Mouse (Mus musculus): ENCODE results near the gene Mybl2.

DNA sequence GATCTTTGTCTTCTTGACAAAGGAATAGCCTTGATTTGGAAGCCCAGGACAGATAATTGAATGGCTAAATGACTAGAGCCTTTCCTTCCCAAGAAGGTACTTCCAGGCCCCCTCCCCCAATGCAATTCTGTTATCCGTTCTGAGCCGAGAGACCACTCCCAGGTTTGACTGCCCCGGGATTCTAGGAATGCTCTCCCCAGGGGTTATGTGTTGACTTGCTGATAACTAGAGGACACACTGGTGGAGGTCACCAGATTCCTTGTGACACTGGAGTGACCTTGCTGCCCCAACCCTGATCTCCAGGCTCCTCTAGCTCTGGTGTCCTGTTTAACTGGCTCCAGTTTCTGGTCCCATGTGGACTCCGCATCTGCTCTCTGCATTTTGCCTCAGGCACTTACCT lies 2.4 kb upstream of the Mybl2 start:
- TF ChIP-seq GATA1 (IDR thresholded peaks at IDR 0.05; ENCODE audit: borderline replicate concordance, low read length) (no peak), FLI1 (IDR thresholded peaks at IDR 0.05; ENCODE audit: low read length) (no peak)
